Mouse (Mus musculus) limb, embryonic 14.5 days (tissue): ENCODE results near the gene Gna12. TPM values are rescaled to one million over a fixed set of nuclear protein-coding genes. Genes with fewer than 3 reads are reported as not detected.

Experiments
- ATAC-seq: fragments of 200-750 bp; cut with Nextera tagmentation; 2 replicates; pipeline ENCODE4 v1.8.0; 2017; ENCODE audit warnings: low read depth, moderate number of reproducible peaks, moderate TSS enrichment; ENCODE audit not compliant: low FRiP score
- DNase-seq: peaks from one replicate; pipeline ENCODE4 v3.0.0-alpha.2; 2015; ENCODE audit warnings: low spot score
- H3K27ac ChIP-seq: fragments of 300-500 bp; sonication (generic); replicated peaks from 2 replicates; pipeline ENCODE4 v1.5.1; 2014; ENCODE audit warnings: low read depth, mild to moderate bottlenecking, low read length, moderate library complexity, mixed read lengths
- H3K27me3 ChIP-seq: fragments of 300-500 bp; sonication (generic); 2 replicates; pipeline ENCODE4 v1.6.1; 2014; ENCODE audit warnings: low read length, mixed read lengths; ENCODE audit not compliant: control insufficient read depth, insufficient read depth
- H3K36me3 ChIP-seq: fragments of 300-500 bp; sonication (generic); 2 replicates; pipeline ENCODE4 v1.6.1; 2014; ENCODE audit warnings: mild to moderate bottlenecking, low read length, moderate library complexity, mixed read lengths; ENCODE audit not compliant: control insufficient read depth, insufficient read depth
- H3K4me1 ChIP-seq: fragments of 300-500 bp; sonication (generic); 2 replicates; pipeline ENCODE4 v1.6.1; 2014; ENCODE audit warnings: antibody characterized with exemption, low read length, mixed read lengths; ENCODE audit not compliant: control insufficient read depth, insufficient read depth
- H3K4me2 ChIP-seq: fragments of 300-500 bp; sonication (generic); replicated peaks from 2 replicates; pipeline ENCODE4 v1.6.1; 2014; ENCODE audit warnings: low read depth, mild to moderate bottlenecking, low read length, moderate library complexity; ENCODE audit not compliant: severe bottlenecking
- H3K4me3 ChIP-seq: fragments of 300-500 bp; sonication (generic); replicated peaks from 2 replicates; pipeline ENCODE4 v1.5.1; 2014; ENCODE audit warnings: low read length
- H3K9ac ChIP-seq: fragments of 300-500 bp; sonication (generic); 2 replicates; pipeline ENCODE4 v1.6.1; 2014; ENCODE audit warnings: mild to moderate bottlenecking, low read depth, low read length, moderate library complexity; ENCODE audit not compliant: severe bottlenecking
- H3K9me3 ChIP-seq: fragments of 300-500 bp; sonication (generic); 2 replicates; pipeline ENCODE4 v1.6.1; 2016; ENCODE audit warnings: low read length; ENCODE audit not compliant: control insufficient read depth
- POLR2A ChIP-seq: fragments of 200-500 bp; IDR thresholded peaks from 2 replicates; pipeline ENCODE4 v1.8.0; 2012; ENCODE audit warnings: inconsistent platforms, mild to moderate bottlenecking, moderate library complexity, borderline replicate concordance; ENCODE audit not compliant: insufficient read depth, insufficient read length; ENCODE audit errors: extremely low read depth
- WGBS: fragments of 180-500 bp; shearing (Covaris S2); extraction: QIAGEN DNeasy Blood & Tissue Kit; methylation state at CpG from one replicate; pipeline ENCODE4 v1.1.7; 2014; 5-methylcytosine and 5-hydroxymethylcytosine counted together
- polyA plus RNA-seq, 2 experiments: library from polyadenylated mRNA; depleted of rRNA in 1 of 2; stranded (reverse) in 1 of 2; unstranded in 1 of 2; fragments of >200 nt; fragmentation: Nextera tagmentation in 1 of 2; extraction: Ambion mirVana in 1 of 2; gene quantifications; 2 replicates each; pipeline versions ENCODE4 v1.2.1 to v1.2.3; 2012 to 2014

Gene Gna12
- polyA plus RNA-seq, 2 experiments = 46.7 to 63.8 TPM

GRCm38 (mm10) chr5:140841942-140842341 lies 11.7 kb upstream of the Gna12 start:
- no peak for ATAC-seq
- 83% methylated on average over 4 of the region's 4 CpGs for whole genome bisulfite sequencing
- Histone ChIP-seq H3K9me3 (no peaks in the 10 kb centered on the region), H3K27ac (no peak overlapping the region), H3K9ac (no peak overlapping the region), H3K36me3 (no peaks in the 10 kb centered on the region), H3K4me2 (no peak overlapping the region), H3K27me3 (no peaks in the 10 kb centered on the region), H3K4me3 (no peak overlapping the region), H3K4me1 (no peaks in the 10 kb centered on the region)
- no peak for TF ChIP-seq POLR2A
- no peak for DNase-seq

- H3K27ac ChIP-seq = no peak overlapping the region
- H3K4me1 ChIP-seq = peaks cover 27% of the 10 kb centered on the region
- no peak overlapping the region for H3K9ac ChIP-seq
- no peak for TF ChIP-seq POLR2A
- no peaks in the 10 kb centered on the region for H3K27me3 ChIP-seq
- H3K4me3 ChIP-seq = peak overlapping the region; percentile 21; the same call in 1 of the 2 replicates
- peak overlapping the region; percentile 47 for H3K4me2 ChIP-seq
- no peaks in the 10 kb centered on the region for H3K36me3 ChIP-seq
- ATAC-seq = no peak
- H3K9me3 ChIP-seq = no peaks in the 10 kb centered on the region
- WGBS = 78% methylated on average over 8 of the region's 8 CpGs
- DNase-seq = no peak
Measured at GRCm38 (mm10) chr5:140831064-140831431, 817 bp upstream of the Gna12 start.

GRCm38 (mm10) chr5:140829911-140830294 lies 328 bp downstream of the Gna12 start:
- Histone ChIP-seq H3K36me3 (peaks cover 4% of the 10 kb centered on the region), H3K4me3 (peak overlapping the region; percentile 69), H3K27ac (peak overlapping the region; percentile 67), H3K27me3 (no peaks in the 10 kb centered on the region), H3K4me2 (peak overlapping the region; percentile 96), H3K4me1 (peaks cover 27% of the 10 kb centered on the region), H3K9me3 (no peaks in the 10 kb centered on the region), H3K9ac (peak overlapping the region; percentile 82)
- no peak; the same call in 1 of the 2 replicates for ATAC-seq
- 0% methylated on average over 32 of the region's 58 CpGs for WGBS
- TF ChIP-seq POLR2A = no peak
- peak; percentile 23 for DNase-seq

GRCm38 (mm10) chr5:140829081-140829910 lies 935 bp downstream of the Gna12 start:
- ATAC-seq (no peak), DNase-seq (no peak)
- Histone ChIP-seq H3K9ac (peak overlapping the region; percentile 82), H3K4me2 (peak overlapping the region; percentile 96), H3K4me1 (peaks cover 27% of the 10 kb centered on the region), H3K36me3 (peaks cover 4% of the 10 kb centered on the region), H3K4me3 (peak overlapping the region; percentile 69), H3K27me3 (no peaks in the 10 kb centered on the region), H3K9me3 (no peaks in the 10 kb centered on the region), H3K27ac (0 out of 2 replicates have a peak overlapping the region, but pooled peaks have one; percentile 67)
- no peak for TF ChIP-seq POLR2A
- 37% methylated on average over 18 of the region's 18 CpGs for WGBS

- no peak for ATAC-seq
- no peaks in the 10 kb centered on the region for H3K9me3 ChIP-seq
- H3K4me1 ChIP-seq = peaks cover 27% of the 10 kb centered on the region
- peak overlapping the region; percentile 0; the same call in 1 of the 2 replicates for H3K4me3 ChIP-seq
- peak overlapping the region; percentile 41; the same call in 1 of the 2 replicates for H3K9ac ChIP-seq
- H3K27ac ChIP-seq = no peak overlapping the region
- 58% methylated on average over 2 of the region's 2 CpGs for WGBS
- no peaks in the 10 kb centered on the region for H3K27me3 ChIP-seq
- H3K36me3 ChIP-seq = peaks cover 4% of the 10 kb centered on the region
- TF ChIP-seq POLR2A = no peak
- DNase-seq = no peak
- peak overlapping the region; percentile 35 for H3K4me2 ChIP-seq
Measured at GRCm38 (mm10) chr5:140828363-140828762, 1.9 kb downstream of the Gna12 start.
